Mouse (Mus musculus): ENCODE results near the gene Acer3. TPM values are rescaled to one million over a fixed set of nuclear protein-coding genes. Genes with fewer than 3 reads are reported as not detected.

The Acer3 gene
- total and polyA plus RNA-seq, 3 experiments = 17.2 to 41.7 TPM; not detected in 1

DNA sequence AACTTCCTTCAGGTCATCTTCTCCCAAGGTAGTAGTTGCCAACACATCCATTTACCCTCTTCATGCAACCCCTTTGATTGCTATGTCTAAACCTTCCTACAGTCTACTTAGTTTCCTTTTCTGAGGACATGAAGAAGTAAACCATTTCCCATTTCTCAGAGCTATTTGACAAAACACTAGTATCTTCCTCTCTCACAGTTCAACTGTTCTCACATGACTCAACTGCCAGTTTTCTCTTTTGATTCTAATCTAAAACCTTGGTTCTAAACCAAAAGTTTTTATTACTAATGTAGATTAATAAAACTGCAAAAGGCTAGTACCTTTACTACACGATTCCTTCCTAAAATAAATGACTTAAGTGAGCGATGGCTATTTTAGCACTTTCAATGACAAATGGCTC lies 13.6 kb downstream of the Acer3 start (continued):
- TF ChIP-seq USF1 (IDR thresholded peaks at IDR 0.05; ENCODE audit: low read depth, low read length) = peak; percentile 80

DNA sequence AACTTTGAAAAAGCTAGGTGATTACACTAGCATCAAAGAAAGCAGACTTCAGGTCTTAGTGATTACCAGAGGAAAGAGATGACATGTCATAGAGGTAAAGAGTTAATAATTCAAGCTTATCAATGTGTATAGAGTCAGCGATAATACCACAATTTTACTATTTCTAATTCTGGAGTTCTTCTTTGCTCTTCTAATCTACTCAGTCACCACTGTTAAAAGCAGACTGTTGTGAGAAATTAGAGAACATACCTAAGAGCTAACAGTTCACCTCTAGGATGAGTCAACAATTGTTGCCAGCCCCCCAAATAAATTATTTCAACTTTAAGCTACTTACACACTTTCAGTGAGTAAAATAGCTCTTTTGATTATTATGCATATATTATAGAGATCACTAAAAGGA lies 28.1 kb downstream of the Acer3 start:
- Histone ChIP-seq H3K4me3 (ENCODE audit: control insufficient read depth in 1 of 2, insufficient read depth in 1 of 2, low read depth in 2 of 2, low read length in 2 of 2) (no peak overlapping the region), H3K36me3 (ENCODE audit: control insufficient read depth in 1 of 2, insufficient read depth in 2 of 2, low read length in 2 of 2) (peaks cover 3 to 23% of the 10 kb centered on the region in 2 experiments), H3K27ac (ENCODE audit: control insufficient read depth, low read depth, low read length) (no peak overlapping the region), H3K9ac (ENCODE audit: control insufficient read depth, low read depth, low read length, poor library complexity, severe bottlenecking) (no peak overlapping the region), H3K27me3 (ENCODE audit: control insufficient read depth in 1 of 2, insufficient read depth in 2 of 2, low read length in 2 of 2) (no peaks in the 10 kb centered on the region), H3K79me2 (ENCODE audit: control insufficient read depth, insufficient read depth, low read length, poor library complexity) (peaks cover 14% of the 10 kb centered on the region), H3K9me3 (replicated peaks; ENCODE audit: insufficient read depth, low read length) (no peaks in the 10 kb centered on the region), H3K4me1 (ENCODE audit: control insufficient read depth in 1 of 2, insufficient read depth in 2 of 2, low read length in 2 of 2) (peaks cover 4 to 18% of the 10 kb centered on the region in 2 experiments; a peak in 3 of 4 replicates)
- TF ChIP-seq TBP (IDR thresholded peaks at IDR 0.05; ENCODE audit: low read depth, low read length) (no peak), CHD2 (IDR thresholded peaks at IDR 0.05; ENCODE audit: low read length) (no peak), SIN3A (IDR thresholded peaks at IDR 0.05; ENCODE audit: low read length) (peak; percentile 72; the same call in 1 of the 2 replicates), NELFE (IDR thresholded peaks at IDR 0.05; ENCODE audit: low read depth, low read length) (no peak), POLR2AphosphoS5 (IDR thresholded peaks at IDR 0.05; ENCODE audit: borderline replicate concordance, low read depth, low read length) (no peak), MYC (IDR thresholded peaks at IDR 0.05; ENCODE audit: low read depth, low read length) (peak; percentile 54; the same call in 1 of the 2 replicates), HCFC1 (IDR thresholded peaks at IDR 0.05; ENCODE audit: low read depth, low read length) (peak; percentile 37; the same call in 1 of the 2 replicates), TCF12 (IDR thresholded peaks at IDR 0.05; ENCODE audit: low read depth, low read length) (peak; percentile 51; the same call in 1 of the 2 replicates), CTCF (IDR thresholded peaks at IDR 0.05 in 2 of 3, conservative IDR thresholded peaks at IDR 0.05 in 1 of 3; ENCODE audit: control insufficient read depth in 1 of 3, insufficient read depth in 1 of 3, low read depth in 2 of 3, low read length in 3 of 3, poor library complexity in 1 of 3, severe bottlenecking in 1 of 3) (no peak), CHD1 (IDR thresholded peaks at IDR 0.05; ENCODE audit: low read depth, low read length) (no peak), RCOR1 (IDR thresholded peaks at IDR 0.05; ENCODE audit: low read depth, low read length) (peak; percentile 45; the same call in 1 of the 2 replicates), GATA1 (IDR thresholded peaks at IDR 0.05; ENCODE audit: low read depth, low read length) (peak; percentile 83), MXI1 (IDR thresholded peaks at IDR 0.05; ENCODE audit: low read depth, low read length) (no peak), RAD21 (IDR thresholded peaks at IDR 0.05; ENCODE audit: low read depth, low read length) (no peak), MEF2A (IDR thresholded peaks at IDR 0.05; ENCODE audit: extremely low read depth, insufficient replicate concordance, low read depth, low read length, poor library complexity, severe bottlenecking) (peak; percentile 82; the same call in 1 of the 2 replicates), ELF1 (IDR thresholded peaks at IDR 0.05; ENCODE audit: low read depth, low read length) (no peak), MAFK (IDR thresholded peaks at IDR 0.05; ENCODE audit: borderline replicate concordance, low read depth, low read length) (no peak), MAX (IDR thresholded peaks at IDR 0.05; ENCODE audit: low read length) (no peak), JUND (IDR thresholded peaks at IDR 0.05; ENCODE audit: low read depth, low read length) (no peak), E2F4 (IDR thresholded peaks at IDR 0.05; ENCODE audit: borderline replicate concordance, low read depth, low read length) (no peak), TAL1 (IDR thresholded peaks at IDR 0.05; ENCODE audit: low read length) (no peak), MYB (IDR thresholded peaks at IDR 0.05; ENCODE audit: low read depth, low read length) (0 out of 2 replicates have a peak, but pooled peaks have one; percentile 13), SMC3 (IDR thresholded peaks at IDR 0.05; ENCODE audit: low read depth, low read length) (no peak), BHLHE40 (IDR thresholded peaks at IDR 0.05; ENCODE audit: borderline replicate concordance, low read depth, low read length) (no peak), USF1 (IDR thresholded peaks at IDR 0.05; ENCODE audit: low read depth, low read length) (no peak), POLR2A (IDR thresholded peaks at IDR 0.05; ENCODE audit: control insufficient read depth in 1 of 2, insufficient read depth in 1 of 2, low read depth in 1 of 2, low read length in 2 of 2, poor library complexity in 1 of 2) (no peak), ETS1 (IDR thresholded peaks at IDR 0.05; ENCODE audit: low read depth, low read length) (peak; percentile 79), NRF1 (IDR thresholded peaks at IDR 0.05; ENCODE audit: insufficient read depth, low read depth, low read length, poor library complexity, severe bottlenecking) (no peak), UBTF (IDR thresholded peaks at IDR 0.05; ENCODE audit: borderline replicate concordance, insufficient read depth, low read depth, low read length) (no peak), ZC3H11A (IDR thresholded peaks at IDR 0.05; ENCODE audit: low read depth, low read length) (no peak), POLR2AphosphoS2 (IDR thresholded peaks at IDR 0.05; ENCODE audit: low read length) (no peak), EP300 (IDR thresholded peaks at IDR 0.05; ENCODE audit: low read depth in 1 of 2, low read length in 2 of 2) (peak; percentile 82)
- peak; percentile 55 for DNase-seq (ENCODE audit: low read depth, low spot score)

All from MEL (cell line).